Mouse (Mus musculus): Measurements from ENCODE around the gene Sorcs3. TPM values are rescaled to one million over a fixed set of nuclear protein-coding genes. Genes with fewer than 3 reads are reported as not detected.

Sorcs3 gene
- total and polyA plus RNA-seq, 3 experiments = not detected

GRCm38 (mm10) chr19:48338098-48338497, 132.3 kb downstream of the Sorcs3 start:
- no peak overlapping the region for H3K27ac ChIP-seq
- intact Hi-C loops (cut with DNase I) = no loop called here
- no peak overlapping the region for H3K4me3 ChIP-seq
- H3K79me2 ChIP-seq (replicated peaks; ENCODE audit: control insufficient read depth, insufficient read depth, low read length) = no peaks in the 10 kb centered on the region
- H3K27me3 ChIP-seq (ENCODE audit: control insufficient read depth, insufficient read depth, low read length) = no peaks in the 10 kb centered on the region
- no peaks in the 10 kb centered on the region for H3K4me1 ChIP-seq (ENCODE audit: control insufficient read depth, insufficient read depth, low read length)
- 81% methylated on average over 5 of the region's 5 CpGs for WGBS
- no peaks in the 10 kb centered on the region for H3K36me3 ChIP-seq (ENCODE audit: control insufficient read depth, insufficient read depth, low read length)
- no peak overlapping the region for H3K9ac ChIP-seq (ENCODE audit: low read depth, low read length)
- no peak for TF ChIP-seq CTCF (IDR thresholded peaks at IDR 0.05)
- TF ChIP-seq POLR2A (IDR thresholded peaks at IDR 0.05; ENCODE audit: insufficient read depth, low read depth, low read length) = no peak
- no peak for TF ChIP-seq EP300 (IDR thresholded peaks at IDR 0.05; ENCODE audit: insufficient read depth, low read depth, low read length)
- DNase-seq = no peak

- 73% methylated on average over 4 of the region's 4 CpGs for WGBS
- Histone ChIP-seq H3K9ac (ENCODE audit: low read depth, low read length) (no peak overlapping the region), H3K36me3 (ENCODE audit: control insufficient read depth, insufficient read depth, low read length) (no peaks in the 10 kb centered on the region), H3K27ac (no peak overlapping the region), H3K4me1 (ENCODE audit: control insufficient read depth, insufficient read depth, low read length) (no peaks in the 10 kb centered on the region), H3K4me3 (no peak overlapping the region), H3K79me2 (replicated peaks; ENCODE audit: control insufficient read depth, insufficient read depth, low read length) (no peaks in the 10 kb centered on the region), H3K27me3 (ENCODE audit: control insufficient read depth, insufficient read depth, low read length) (no peaks in the 10 kb centered on the region)
- DNase-seq = peak in 1 of 2 experiments; percentile 6
- TF ChIP-seq EP300 (IDR thresholded peaks at IDR 0.05; ENCODE audit: insufficient read depth, low read depth, low read length) (no peak), POLR2A (IDR thresholded peaks at IDR 0.05; ENCODE audit: insufficient read depth, low read depth, low read length) (no peak), CTCF (IDR thresholded peaks at IDR 0.05) (no peak)
- intact Hi-C loops (cut with DNase I) = no loop called here
Observed at GRCm38 (mm10) chr19:48342770-48343169, 136.9 kb downstream of the Sorcs3 start.

GRCm38 (mm10) chr19:48343442-48343841, 137.6 kb downstream of the Sorcs3 start:
- Histone ChIP-seq H3K27ac (no peak overlapping the region), H3K4me3 (no peak overlapping the region), H3K79me2 (replicated peaks; ENCODE audit: control insufficient read depth, insufficient read depth, low read length) (no peaks in the 10 kb centered on the region), H3K27me3 (ENCODE audit: control insufficient read depth, insufficient read depth, low read length) (no peaks in the 10 kb centered on the region), H3K9ac (ENCODE audit: low read depth, low read length) (no peak overlapping the region), H3K36me3 (ENCODE audit: control insufficient read depth, insufficient read depth, low read length) (no peaks in the 10 kb centered on the region), H3K4me1 (ENCODE audit: control insufficient read depth, insufficient read depth, low read length) (no peaks in the 10 kb centered on the region)
- WGBS = 49% methylated on average over 7 of the region's 7 CpGs
- intact Hi-C loops (cut with DNase I) = no loop called here
- TF ChIP-seq EP300 (IDR thresholded peaks at IDR 0.05; ENCODE audit: insufficient read depth, low read depth, low read length) (no peak), CTCF (IDR thresholded peaks at IDR 0.05) (no peak), POLR2A (IDR thresholded peaks at IDR 0.05; ENCODE audit: insufficient read depth, low read depth, low read length) (no peak)
- no peak for DNase-seq

GRCm38 (mm10) chr19:48347116-48347515, 141.3 kb downstream of the Sorcs3 start:
- intact Hi-C loops (cut with DNase I) = no loop called here

GRCm38 (mm10) chr19:48356806-48357205, 151.0 kb downstream of the Sorcs3 start:
- no peak for DNase-seq
- intact Hi-C loops (cut with DNase I) = no loop called here
- 49% methylated on average over 2 of the region's 2 CpGs for WGBS

More at GRCm38 (mm10) chr19:48347116-48347515, 141.3 kb downstream of the Sorcs3 start:
- WGBS = 69% methylated on average over 5 of the region's 5 CpGs
- Histone ChIP-seq H3K27me3 (ENCODE audit: control insufficient read depth, insufficient read depth, low read length) (no peaks in the 10 kb centered on the region), H3K27ac (no peak overlapping the region), H3K4me1 (ENCODE audit: control insufficient read depth, insufficient read depth, low read length) (no peaks in the 10 kb centered on the region), H3K36me3 (ENCODE audit: control insufficient read depth, insufficient read depth, low read length) (no peaks in the 10 kb centered on the region), H3K9ac (ENCODE audit: low read depth, low read length) (no peak overlapping the region), H3K79me2 (replicated peaks; ENCODE audit: control insufficient read depth, insufficient read depth, low read length) (no peaks in the 10 kb centered on the region), H3K4me3 (no peak overlapping the region)
- TF ChIP-seq EP300 (IDR thresholded peaks at IDR 0.05; ENCODE audit: insufficient read depth, low read depth, low read length) (no peak), POLR2A (IDR thresholded peaks at IDR 0.05; ENCODE audit: insufficient read depth, low read depth, low read length) (no peak), CTCF (IDR thresholded peaks at IDR 0.05) (no peak)
- DNase-seq = no peak

GRCm38 (mm10) chr19:48362167-48362566, 156.3 kb downstream of the Sorcs3 start:
- no peaks in the 10 kb centered on the region for H3K27me3 ChIP-seq (ENCODE audit: control insufficient read depth, insufficient read depth, low read length)
- TF ChIP-seq POLR2A (IDR thresholded peaks at IDR 0.05; ENCODE audit: insufficient read depth, low read depth, low read length) (no peak), CTCF (IDR thresholded peaks at IDR 0.05) (no peak), EP300 (IDR thresholded peaks at IDR 0.05; ENCODE audit: insufficient read depth, low read depth, low read length) (no peak)
- no peak for DNase-seq
- H3K4me1 ChIP-seq (ENCODE audit: control insufficient read depth, insufficient read depth, low read length) = no peaks in the 10 kb centered on the region
- no peaks in the 10 kb centered on the region for H3K36me3 ChIP-seq (ENCODE audit: control insufficient read depth, insufficient read depth, low read length)
- no peaks in the 10 kb centered on the region for H3K79me2 ChIP-seq (replicated peaks; ENCODE audit: control insufficient read depth, insufficient read depth, low read length)
- intact Hi-C loops (cut with DNase I) = no loop called here
- no peak overlapping the region for H3K27ac ChIP-seq
- no peak overlapping the region for H3K4me3 ChIP-seq
- no peak overlapping the region for H3K9ac ChIP-seq (ENCODE audit: low read depth, low read length)
- WGBS = 87% methylated on average over 2 of the region's 2 CpGs

More at GRCm38 (mm10) chr19:48356806-48357205, 151.0 kb downstream of the Sorcs3 start:
- Histone ChIP-seq H3K27me3 (ENCODE audit: control insufficient read depth, insufficient read depth, low read length) (no peaks in the 10 kb centered on the region), H3K4me1 (ENCODE audit: control insufficient read depth, insufficient read depth, low read length) (no peaks in the 10 kb centered on the region), H3K4me3 (no peak overlapping the region), H3K79me2 (replicated peaks; ENCODE audit: control insufficient read depth, insufficient read depth, low read length) (no peaks in the 10 kb centered on the region), H3K27ac (no peak overlapping the region), H3K9ac (ENCODE audit: low read depth, low read length) (no peak overlapping the region), H3K36me3 (ENCODE audit: control insufficient read depth, insufficient read depth, low read length) (no peaks in the 10 kb centered on the region)
- TF ChIP-seq POLR2A (IDR thresholded peaks at IDR 0.05; ENCODE audit: insufficient read depth, low read depth, low read length) (no peak), EP300 (IDR thresholded peaks at IDR 0.05; ENCODE audit: insufficient read depth, low read depth, low read length) (no peak), CTCF (IDR thresholded peaks at IDR 0.05) (no peak)

Measured in heart, adult 2 months (tissue).